Mouse (Mus musculus): Measurements from ENCODE around the gene B230104I21Rik. TPM values are rescaled to one million over a fixed set of nuclear protein-coding genes. Genes with fewer than 3 reads are reported as not detected.

Gene B230104I21Rik
- total RNA-seq (2021): not detected

- DNase-seq (ENCODE audit: low spot score in 2 of 2): peak; percentile 36 to 59
- intact Hi-C loops (cut with DNase I): no loop called here
Measured at GRCm38 (mm10) chr4:154335761-154336160, at the start of gene B230104I21Rik. TSS of gene B230104I21Rik (plus strand) at chr4:154336127.

- intact Hi-C loops (cut with DNase I): no loop called here
- DNase-seq (ENCODE audit: low spot score in 2 of 2): no peak
Measured at GRCm38 (mm10) chr4:154293735-154294201, 42.2 kb upstream of the B230104I21Rik start.

GRCm38 (mm10) chr4:154294262-154294731 is 41.6 kb upstream of the B230104I21Rik start:
- DNase-seq (ENCODE audit: low spot score in 2 of 2): no peak
- intact Hi-C loops (cut with DNase I): no loop called here

- no peak for DNase-seq (ENCODE audit: low spot score in 2 of 2)
- intact Hi-C loops (cut with DNase I): no loop called here
Measured at GRCm38 (mm10) chr4:154297761-154298160, 38.2 kb upstream of the B230104I21Rik start.

- no peak for DNase-seq (ENCODE audit: low spot score in 2 of 2)
- intact Hi-C loops (cut with DNase I): loop anchor here (2.0 to 10.0 kb wide), 3 partner anchors 129 to 235 kb away; partner anchors contain the start of gene Megf6
Measured at GRCm38 (mm10) chr4:154299541-154300271, 36.2 kb upstream of the B230104I21Rik start.

GRCm38 (mm10) chr4:154301466-154301881 is 34.5 kb upstream of the B230104I21Rik start, which contains the start of gene Arhgef16:
TSS of gene Arhgef16 (minus strand) at chr4:154301676.
- intact Hi-C loops (cut with DNase I): loop anchor here (2.0 to 10.0 kb wide), 3 partner anchors 131 to 237 kb away; partner anchors contain the start of gene Megf6
- peak; percentile 54 to 60 for DNase-seq (ENCODE audit: low spot score in 2 of 2)

GRCm38 (mm10) chr4:154309131-154309530 is 26.8 kb upstream of the B230104I21Rik start:
- intact Hi-C loops (cut with DNase I): loop anchor here (10.0 kb wide), 1 partner anchor 244 kb away; no protein-coding TSS in a partner anchor
- no peak for DNase-seq (ENCODE audit: low spot score in 2 of 2)

- intact Hi-C loops (cut with DNase I): no loop called here
Measured at GRCm38 (mm10) chr4:154310576-154311262, 25.2 kb upstream of the B230104I21Rik start.

GRCm38 (mm10) chr4:154312143-154312812 is 23.6 kb upstream of the B230104I21Rik start:
- intact Hi-C loops (cut with DNase I): no loop called here
- no peak for DNase-seq (ENCODE audit: low spot score in 2 of 2)

More at GRCm38 (mm10) chr4:154310576-154311262, 25.2 kb upstream of the B230104I21Rik start:
- no peak for DNase-seq (ENCODE audit: low spot score in 2 of 2)

- DNase-seq (ENCODE audit: low spot score in 2 of 2): peak; percentile 39 to 73
- intact Hi-C loops (cut with DNase I): no loop called here
Measured at GRCm38 (mm10) chr4:154312935-154313621, 22.8 kb upstream of the B230104I21Rik start.

GRCm38 (mm10) chr4:154313622-154313967 is 22.3 kb upstream of the B230104I21Rik start:
- intact Hi-C loops (cut with DNase I): no loop called here
- DNase-seq (ENCODE audit: low spot score in 2 of 2): no peak

- intact Hi-C loops (cut with DNase I): no loop called here
- DNase-seq (ENCODE audit: low spot score in 2 of 2): no peak
Measured at GRCm38 (mm10) chr4:154325410-154325809, 10.5 kb upstream of the B230104I21Rik start.

- no peak for DNase-seq (ENCODE audit: low spot score in 2 of 2)
- intact Hi-C loops (cut with DNase I): loop anchor here (2.0 kb wide), 2 partner anchors 64 to 470 kb away; no protein-coding TSS in a partner anchor
Measured at GRCm38 (mm10) chr4:154328431-154328830, 7.5 kb upstream of the B230104I21Rik start.

- intact Hi-C loops (cut with DNase I): loop anchor here (2.0 kb wide), 2 partner anchors 64 to 470 kb away; no protein-coding TSS in a partner anchor
- DNase-seq (ENCODE audit: low spot score in 2 of 2): peak; percentile 82 to 84
Measured at GRCm38 (mm10) chr4:154328836-154329235, 7.1 kb upstream of the B230104I21Rik start.

GRCm38 (mm10) chr4:154330001-154330400 is 5.9 kb upstream of the B230104I21Rik start:
- no peak for DNase-seq (ENCODE audit: low spot score in 2 of 2)
- intact Hi-C loops (cut with DNase I): loop anchor here (2.0 to 5.0 kb wide), 2 partner anchors 342 to 495 kb away; no protein-coding TSS in a partner anchor

- no peak for DNase-seq (ENCODE audit: low spot score in 2 of 2)
- intact Hi-C loops (cut with DNase I): loop anchor here (2.0 to 5.0 kb wide), 2 partner anchors 341 to 494 kb away; no protein-coding TSS in a partner anchor
Measured at GRCm38 (mm10) chr4:154331271-154331670, 4.7 kb upstream of the B230104I21Rik start.

- DNase-seq (ENCODE audit: low spot score in 2 of 2): no peak
- intact Hi-C loops (cut with DNase I): loop anchor here (5.0 kb wide), 1 partner anchor 339 kb away; no protein-coding TSS in a partner anchor
Measured at GRCm38 (mm10) chr4:154333300-154333699, 2.6 kb upstream of the B230104I21Rik start.

GRCm38 (mm10) chr4:154334699-154335402 is 1.1 kb upstream of the B230104I21Rik start:
- DNase-seq (ENCODE audit: low spot score in 2 of 2): no peak
- intact Hi-C loops (cut with DNase I): loop anchor here (5.0 kb wide), 1 partner anchor 337 kb away; no protein-coding TSS in a partner anchor
